Mouse (Mus musculus) forebrain, embryonic 11.5 days (tissue): Measurements from ENCODE around the gene Notch2. TPM values are rescaled to one million over a fixed set of nuclear protein-coding genes. Genes with fewer than 3 reads are reported as not detected.

Experiments
- ATAC-seq: fragments of 200-750 bp; cut with Nextera tagmentation; replicated peaks from 2 replicates; pipeline ENCODE4 v1.8.0; 2017; ENCODE audit warnings: moderate TSS enrichment; ENCODE audit not compliant: low FRiP score
- DNase-seq: peaks from one replicate; pipeline ENCODE4 v3.0.0-alpha.2; 2017; ENCODE audit warnings: low spot score
- H3K27ac ChIP-seq: fragments of 300-500 bp; sonication (generic); 2 replicates; pipeline ENCODE4 v1.5.1; 2014; ENCODE audit warnings: low read depth, low read length
- H3K27me3 ChIP-seq: fragments of 300-500 bp; sonication (generic); 2 replicates; pipeline ENCODE4 v1.6.1; 2014; ENCODE audit warnings: mild to moderate bottlenecking, low read length, mixed read lengths; ENCODE audit not compliant: control insufficient read depth, insufficient read depth
- H3K36me3 ChIP-seq: fragments of 300-500 bp; sonication (generic); 2 replicates; pipeline ENCODE4 v1.6.1; 2014; ENCODE audit warnings: mild to moderate bottlenecking, low read length, moderate library complexity, mixed read lengths; ENCODE audit not compliant: control insufficient read depth, insufficient read depth
- H3K4me1 ChIP-seq: fragments of 300-500 bp; sonication (generic); replicated peaks from 2 replicates; pipeline ENCODE4 v1.6.1; 2014; ENCODE audit warnings: low read length, mixed read lengths; ENCODE audit not compliant: control insufficient read depth, insufficient read depth
- H3K4me2 ChIP-seq: fragments of 300-500 bp; sonication (generic); 2 replicates; pipeline ENCODE4 v1.6.1; 2014; ENCODE audit warnings: low read depth, mild to moderate bottlenecking, low read length, moderate library complexity, mixed read lengths; ENCODE audit not compliant: severe bottlenecking
- H3K4me3 ChIP-seq: fragments of 300-500 bp; sonication (generic); 2 replicates; pipeline ENCODE4 v1.5.1; 2014; ENCODE audit warnings: low read depth, low read length
- H3K9ac ChIP-seq: fragments of 300-500 bp; sonication (generic); 2 replicates; pipeline ENCODE4 v1.6.1; 2014; ENCODE audit warnings: low read length
- H3K9me3 ChIP-seq: fragments of 300-500 bp; sonication (generic); 2 replicates; pipeline ENCODE4 v1.6.1; 2016; ENCODE audit warnings: low read length, mixed read lengths; ENCODE audit not compliant: control insufficient read depth
- WGBS: fragments of 180-500 bp; shearing (Covaris S2); extraction: QIAGEN DNeasy Blood & Tissue Kit; methylation state at CpG from one replicate; pipeline ENCODE4 v1.1.7; 2014; 5-methylcytosine and 5-hydroxymethylcytosine counted together
- polyA plus RNA-seq: library from polyadenylated mRNA; unstranded; fragments of >200 nt; fragmentation: Nextera tagmentation; extraction: Ambion mirVana; gene quantifications from 2 replicates; pipeline ENCODE4 v1.2.1, GENCODE M21; 2014

Gene Notch2
- polyA plus RNA-seq, 1 experiment from 2014 or later = 27.6 TPM

DNA sequence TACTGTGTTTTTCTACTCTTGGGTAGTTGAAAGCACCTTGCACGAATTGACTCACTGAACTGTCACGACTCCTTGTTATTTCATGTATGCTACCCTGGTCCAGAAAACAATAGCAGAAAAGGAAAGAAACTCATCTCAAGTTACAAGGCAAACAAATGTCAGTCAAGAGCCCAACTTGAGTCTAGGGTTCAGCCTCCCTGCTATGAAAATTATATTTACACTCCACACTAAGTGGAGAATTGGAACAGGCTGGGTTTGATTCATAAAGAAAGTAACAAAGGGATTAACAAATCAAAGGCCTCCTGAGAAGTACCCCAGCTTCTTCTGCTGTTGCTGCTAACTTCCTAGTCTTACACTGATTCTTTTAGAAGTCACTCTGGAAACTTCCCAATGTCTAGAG lies 40.0 kb upstream of the Notch2 start:
- no peak for DNase-seq
- Histone ChIP-seq H3K9ac (no peak overlapping the region), H3K27me3 (peaks cover 2% of the 10 kb centered on the region; the same call in 1 of the 2 replicates), H3K4me2 (no peak overlapping the region), H3K4me3 (no peak overlapping the region), H3K27ac (no peak overlapping the region), H3K36me3 (no peaks in the 10 kb centered on the region), H3K9me3 (no peaks in the 10 kb centered on the region), H3K4me1 (peaks cover 7% of the 10 kb centered on the region)
- no peak for ATAC-seq
- WGBS = 32% methylated on average over 2 of the region's 2 CpGs

DNA sequence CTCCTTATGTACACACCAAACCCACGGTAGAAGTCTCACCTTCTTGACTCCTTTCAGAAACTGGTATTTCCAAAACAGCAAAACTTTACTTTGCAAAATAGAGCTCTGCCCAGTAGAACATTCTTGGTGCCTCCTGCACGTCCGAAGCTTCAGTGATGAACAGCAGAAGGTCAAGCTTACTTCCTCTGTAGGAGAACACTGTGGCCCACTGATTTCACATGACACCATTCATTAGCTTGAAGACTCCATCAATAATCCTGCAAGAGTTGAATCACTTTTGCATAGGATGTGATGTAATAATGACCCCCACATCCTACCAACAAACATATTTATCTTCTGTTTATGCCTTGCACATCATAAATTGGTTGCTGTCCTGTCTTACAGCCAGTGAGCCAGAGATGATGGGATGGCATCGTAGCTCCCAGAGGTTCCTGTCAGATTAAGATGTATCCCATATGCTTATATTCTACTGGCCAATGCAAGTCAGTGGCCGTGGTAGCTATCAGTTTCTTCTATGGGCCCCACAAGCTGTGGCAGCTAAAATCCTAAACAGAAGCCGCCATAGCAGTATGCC lies 39.0 kb upstream of the Notch2 start:
- H3K4me1 ChIP-seq = peaks cover 7% of the 10 kb centered on the region
- H3K4me2 ChIP-seq = no peak overlapping the region
- 93% methylated on average over 6 of the region's 6 CpGs for WGBS
- H3K27ac ChIP-seq = no peak overlapping the region
- H3K9ac ChIP-seq = no peak overlapping the region
- DNase-seq (peak; percentile 16), ATAC-seq (no peak)
- no peaks in the 10 kb centered on the region for H3K9me3 ChIP-seq
- H3K4me3 ChIP-seq = no peak overlapping the region
- peaks cover 2% of the 10 kb centered on the region; the same call in 1 of the 2 replicates for H3K27me3 ChIP-seq
- H3K36me3 ChIP-seq = no peaks in the 10 kb centered on the region

DNA sequence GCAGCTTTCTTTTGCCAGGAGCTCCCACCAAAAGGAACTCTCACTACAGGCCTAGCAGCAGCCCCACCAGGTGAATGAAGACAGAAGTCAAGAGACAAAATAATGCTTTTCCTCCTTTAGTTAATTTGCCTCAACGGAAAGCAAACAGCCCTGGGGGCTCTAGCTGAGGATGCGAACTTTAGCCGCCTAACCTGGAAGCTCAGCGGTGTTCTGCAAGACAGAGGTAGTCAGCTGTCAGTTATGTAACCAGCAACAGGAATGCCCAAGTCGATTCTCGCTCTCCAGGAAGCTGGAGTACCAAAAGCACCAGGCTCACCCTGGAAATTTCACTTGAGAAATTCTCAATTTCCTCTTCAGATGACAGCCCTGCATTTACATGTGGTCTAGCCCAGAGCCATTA lies 36.6 kb upstream of the Notch2 start:
- peaks cover 2% of the 10 kb centered on the region; the same call in 1 of the 2 replicates for H3K27me3 ChIP-seq
- H3K36me3 ChIP-seq = no peaks in the 10 kb centered on the region
- no peak for DNase-seq
- H3K4me2 ChIP-seq = no peak overlapping the region
- no peak overlapping the region for H3K4me3 ChIP-seq
- peaks cover 1% of the 10 kb centered on the region for H3K4me1 ChIP-seq
- no peaks in the 10 kb centered on the region for H3K9me3 ChIP-seq
- ATAC-seq = no peak
- 56% methylated on average over 6 of the region's 6 CpGs for WGBS
- H3K9ac ChIP-seq = no peak overlapping the region
- H3K27ac ChIP-seq = no peak overlapping the region

DNA sequence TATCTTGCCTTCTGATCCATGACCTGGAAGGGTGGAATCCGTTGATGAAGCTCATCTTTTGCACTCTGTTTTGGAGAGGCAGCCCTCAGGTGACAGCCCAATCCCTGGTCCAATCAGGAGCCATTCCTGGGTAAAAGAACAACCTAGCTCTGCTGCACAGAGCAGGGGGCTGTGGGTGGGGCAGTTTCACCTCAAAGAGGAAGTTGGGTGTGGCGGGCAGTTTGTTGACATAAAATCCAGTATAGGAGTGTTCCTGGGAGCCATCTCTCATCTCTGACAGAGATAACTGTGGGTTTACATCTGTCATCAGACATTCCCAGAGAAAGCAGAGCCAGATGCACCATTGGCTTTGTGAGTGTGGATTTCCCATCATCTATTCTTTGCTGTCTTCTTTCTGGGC lies 34.6 kb upstream of the Notch2 start:
- no peaks in the 10 kb centered on the region for H3K9me3 ChIP-seq
- 79% methylated on average over 2 of the region's 2 CpGs for WGBS
- no peak overlapping the region for H3K27ac ChIP-seq
- H3K4me3 ChIP-seq = no peak overlapping the region
- no peaks in the 10 kb centered on the region for H3K36me3 ChIP-seq
- DNase-seq = no peak
- ATAC-seq = no peak
- no peak overlapping the region for H3K9ac ChIP-seq
- no peaks in the 10 kb centered on the region for H3K4me1 ChIP-seq
- no peaks in the 10 kb centered on the region for H3K27me3 ChIP-seq
- H3K4me2 ChIP-seq = no peak overlapping the region

DNA sequence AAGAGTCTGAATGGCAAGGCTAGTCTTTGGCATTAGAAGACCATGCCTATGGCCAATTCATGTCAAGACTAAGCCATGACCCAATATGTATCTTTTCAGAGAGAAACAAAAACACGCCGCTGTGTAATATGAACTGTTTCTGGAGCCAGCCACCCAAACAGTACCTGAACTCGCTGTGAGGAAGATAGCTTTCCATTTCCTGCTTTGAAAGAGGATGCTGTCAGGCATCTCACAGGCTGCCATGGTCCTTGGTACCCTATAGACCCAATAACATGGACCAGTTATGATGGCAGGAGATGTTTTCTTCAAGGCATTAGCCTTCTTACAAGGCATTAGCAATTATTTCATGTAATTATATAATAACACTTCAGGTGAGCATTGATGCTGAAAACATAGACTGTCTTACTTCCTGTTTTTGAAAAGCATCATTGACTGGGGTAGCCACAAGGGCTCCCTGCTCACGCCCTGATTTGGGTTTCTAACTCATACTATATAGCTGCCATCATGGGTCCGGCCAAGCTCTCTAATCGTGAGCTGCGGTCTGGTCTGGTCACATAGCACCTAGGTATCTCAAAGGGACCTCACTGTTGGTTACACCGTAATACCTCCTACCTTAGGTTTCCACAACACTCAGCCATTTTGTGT lies 32.5 kb upstream of the Notch2 start:
- DNase-seq = no peak

DNA sequence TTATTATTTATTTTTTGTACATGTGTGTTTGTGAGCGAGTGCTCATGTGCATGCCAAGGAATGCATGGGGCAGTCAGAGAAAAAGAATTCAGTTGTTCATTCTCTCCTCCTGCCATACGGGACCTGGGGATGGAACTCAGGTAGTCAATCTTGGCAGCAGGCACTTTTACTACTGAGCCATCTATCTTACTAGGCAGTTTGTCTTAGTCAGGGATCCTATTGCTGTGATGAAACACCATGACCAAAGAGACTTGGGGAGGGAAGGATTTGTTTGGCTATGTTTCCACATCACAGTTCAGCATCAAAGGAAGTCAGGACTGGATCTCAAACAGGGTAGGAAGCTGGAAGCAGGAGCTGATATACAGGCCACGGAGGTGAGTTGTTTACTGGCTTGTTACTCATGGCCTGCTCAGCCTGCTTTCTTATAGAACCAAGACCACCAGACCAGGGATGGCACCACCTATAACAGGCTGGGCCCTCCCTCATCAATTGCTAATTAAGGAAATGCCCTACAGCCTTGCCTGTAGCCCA lies 31.9 kb upstream of the Notch2 start:
- 89% methylated on average over 3 of the region's 3 CpGs for WGBS
- DNase-seq (no peak), ATAC-seq (no peak)
- H3K4me1 ChIP-seq = no peaks in the 10 kb centered on the region
- H3K4me2 ChIP-seq = no peak overlapping the region
- no peaks in the 10 kb centered on the region for H3K27me3 ChIP-seq
- no peak overlapping the region for H3K4me3 ChIP-seq
- H3K9ac ChIP-seq = no peak overlapping the region
- H3K27ac ChIP-seq = no peak overlapping the region
- no peaks in the 10 kb centered on the region for H3K36me3 ChIP-seq
- no peaks in the 10 kb centered on the region for H3K9me3 ChIP-seq

More for the DNA sequence above, 32.5 kb upstream of the Notch2 start:
- H3K36me3 ChIP-seq = no peaks in the 10 kb centered on the region
- ATAC-seq = no peak
- H3K4me1 ChIP-seq = no peaks in the 10 kb centered on the region
- no peaks in the 10 kb centered on the region for H3K27me3 ChIP-seq
- H3K27ac ChIP-seq = no peak overlapping the region
- no peak overlapping the region for H3K4me3 ChIP-seq
- no peak overlapping the region for H3K9ac ChIP-seq
- H3K4me2 ChIP-seq = no peak overlapping the region
- no peaks in the 10 kb centered on the region for H3K9me3 ChIP-seq
- 93% methylated on average over 8 of the region's 8 CpGs for WGBS

DNA sequence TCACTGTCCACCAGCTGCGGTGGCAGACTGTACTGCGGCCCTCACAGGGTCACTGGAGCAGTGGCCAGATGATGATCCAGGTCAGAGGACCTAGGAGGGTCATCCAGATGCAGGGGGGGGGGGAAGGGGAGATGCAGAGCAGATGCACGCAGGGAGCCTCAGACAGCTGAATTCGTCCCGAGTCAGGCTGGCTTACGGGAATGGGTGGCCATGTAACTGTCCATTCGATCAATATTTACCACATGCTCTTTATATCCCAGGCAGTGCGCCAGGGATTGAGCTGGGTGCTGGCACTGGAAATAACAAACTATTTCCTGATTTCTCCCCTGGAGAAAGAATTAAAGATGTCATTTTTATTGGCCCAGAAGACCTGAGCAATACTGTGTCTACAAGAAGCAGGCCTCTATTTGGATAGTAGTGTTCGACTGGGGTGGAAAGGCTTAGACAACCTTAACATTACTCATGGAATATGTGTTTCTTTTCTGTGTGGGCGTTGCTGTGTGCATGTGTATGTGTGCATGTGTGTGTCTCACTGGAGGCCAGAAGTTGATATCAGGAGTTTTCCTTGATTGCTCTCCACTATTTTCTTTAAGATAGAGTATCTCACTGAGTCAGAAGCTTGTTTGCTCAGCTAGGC lies 28.3 kb upstream of the Notch2 start:
- H3K4me2 ChIP-seq = no peak overlapping the region
- H3K9ac ChIP-seq = no peak overlapping the region
- no peaks in the 10 kb centered on the region for H3K4me1 ChIP-seq
- no peak for ATAC-seq
- H3K27ac ChIP-seq = no peak overlapping the region
- no peak overlapping the region for H3K4me3 ChIP-seq
- 85% methylated on average over 10 of the region's 10 CpGs for WGBS
- no peaks in the 10 kb centered on the region for H3K27me3 ChIP-seq
- no peak for DNase-seq
- H3K9me3 ChIP-seq = no peaks in the 10 kb centered on the region
- no peaks in the 10 kb centered on the region for H3K36me3 ChIP-seq

DNA sequence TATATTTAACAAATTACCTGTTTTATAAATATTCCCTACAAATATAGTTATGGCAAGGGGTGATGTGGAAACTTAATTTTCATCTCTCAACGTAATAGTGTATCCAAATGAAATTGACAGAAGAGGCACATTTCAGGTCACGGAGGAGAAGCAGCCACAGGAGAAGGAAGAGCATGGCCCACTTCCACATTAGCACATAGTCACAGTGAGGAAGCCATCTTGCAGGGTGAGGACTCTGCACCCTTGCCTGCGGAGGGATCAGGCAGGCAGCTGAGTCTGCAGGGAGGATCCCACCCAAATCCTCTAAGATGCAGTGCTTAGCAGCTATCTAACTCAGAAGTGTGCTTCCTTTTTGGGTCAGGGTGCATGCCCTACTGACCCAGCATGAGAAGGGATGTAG lies 27.6 kb upstream of the Notch2 start:
- Histone ChIP-seq H3K9me3 (no peaks in the 10 kb centered on the region), H3K4me1 (no peaks in the 10 kb centered on the region), H3K27ac (no peak overlapping the region), H3K36me3 (no peaks in the 10 kb centered on the region), H3K4me3 (no peak overlapping the region), H3K4me2 (no peak overlapping the region), H3K27me3 (no peaks in the 10 kb centered on the region), H3K9ac (no peak overlapping the region)
- no peak for ATAC-seq
- WGBS = 76% methylated on average over 3 of the region's 3 CpGs
- DNase-seq = no peak
